Mouse (Mus musculus) stomach, postnatal 0 days (tissue): ENCODE results near the gene Pyroxd2. TPM values are rescaled to one million over a fixed set of nuclear protein-coding genes. Genes with fewer than 3 reads are reported as not detected.
"Not testable (repeated sequence)": the region's sequence is repeated elsewhere in the genome, so short reads cannot be mapped to it uniquely, and the experiment has no call there.

ENCODE experiments used
- ATAC-seq: fragments of 200-750 bp; cut with Nextera tagmentation; 2 replicates; pipeline ENCODE4 v1.8.0; 2017; ENCODE audit not compliant: low FRiP score, low TSS enrichment
- DNase-seq: peaks from one replicate; pipeline ENCODE4 v3.0.0-alpha.2; 2016; ENCODE audit warnings: low spot score
- H3K27ac ChIP-seq: fragments of 300-500 bp; sonication (generic); replicated peaks from 2 replicates; pipeline ENCODE4 v1.5.1; 2014; ENCODE audit warnings: mild to moderate bottlenecking, control low read depth
- H3K27me3 ChIP-seq: fragments of 300-500 bp; sonication (generic); 2 replicates; pipeline ENCODE4 v1.6.1; 2014; ENCODE audit warnings: low read length; ENCODE audit not compliant: control insufficient read depth, insufficient read depth
- H3K36me3 ChIP-seq: fragments of 300-500 bp; sonication (generic); 2 replicates; pipeline ENCODE4 v1.6.1; 2014; ENCODE audit warnings: low read length, mixed read lengths; ENCODE audit not compliant: control insufficient read depth, insufficient read depth
- H3K4me1 ChIP-seq: fragments of 300-500 bp; sonication (generic); replicated peaks from 2 replicates; pipeline ENCODE4 v1.6.1; 2014; ENCODE audit warnings: antibody characterized with exemption; ENCODE audit not compliant: control insufficient read depth, insufficient read depth
- H3K4me2 ChIP-seq: fragments of 300-500 bp; sonication (generic); replicated peaks from 2 replicates; pipeline ENCODE4 v1.6.1; 2014; ENCODE audit warnings: low read depth, mild to moderate bottlenecking, control low read depth, moderate library complexity
- H3K4me3 ChIP-seq: fragments of 300-500 bp; sonication (generic); 2 replicates; pipeline ENCODE4 v1.5.1; 2014; ENCODE audit warnings: low read depth, low read length, control low read depth
- H3K9ac ChIP-seq: fragments of 300-500 bp; sonication (generic); 2 replicates; pipeline ENCODE4 v1.6.1; 2014; ENCODE audit warnings: mild to moderate bottlenecking, low read length, control low read depth, mixed read lengths
- H3K9me3 ChIP-seq: fragments of 300-500 bp; sonication (generic); 2 replicates; pipeline ENCODE4 v1.6.1; 2016; ENCODE audit warnings: low read length; ENCODE audit not compliant: control insufficient read depth
- CTCF ChIP-seq: IDR thresholded peaks from 2 replicates; pipeline ENCODE4 v1.5.1; 2016; ENCODE audit warnings: antibody characterized with exemption, low read depth, mild to moderate bottlenecking, moderate library complexity
- EP300 ChIP-seq: optimal IDR thresholded peaks from 2 replicates; pipeline ENCODE3; 2016; ENCODE audit warnings: antibody characterized with exemption
- WGBS: fragments of 180-500 bp; shearing (Covaris S2); extraction: QIAGEN DNeasy Blood & Tissue Kit; methylation state at CpG from one replicate; pipeline ENCODE4 v1.1.7; 2014; 5-methylcytosine and 5-hydroxymethylcytosine counted together
- polyA plus RNA-seq: library from polyadenylated mRNA; unstranded; fragments of >200 nt; fragmentation: Nextera tagmentation; extraction: Ambion mirVana; gene quantifications from 2 replicates; pipeline ENCODE4 v1.2.1, GENCODE M21; 2015

Gene Pyroxd2
- polyA plus RNA-seq, 1 experiment from 2014 or later: 1.8 TPM

DNA sequence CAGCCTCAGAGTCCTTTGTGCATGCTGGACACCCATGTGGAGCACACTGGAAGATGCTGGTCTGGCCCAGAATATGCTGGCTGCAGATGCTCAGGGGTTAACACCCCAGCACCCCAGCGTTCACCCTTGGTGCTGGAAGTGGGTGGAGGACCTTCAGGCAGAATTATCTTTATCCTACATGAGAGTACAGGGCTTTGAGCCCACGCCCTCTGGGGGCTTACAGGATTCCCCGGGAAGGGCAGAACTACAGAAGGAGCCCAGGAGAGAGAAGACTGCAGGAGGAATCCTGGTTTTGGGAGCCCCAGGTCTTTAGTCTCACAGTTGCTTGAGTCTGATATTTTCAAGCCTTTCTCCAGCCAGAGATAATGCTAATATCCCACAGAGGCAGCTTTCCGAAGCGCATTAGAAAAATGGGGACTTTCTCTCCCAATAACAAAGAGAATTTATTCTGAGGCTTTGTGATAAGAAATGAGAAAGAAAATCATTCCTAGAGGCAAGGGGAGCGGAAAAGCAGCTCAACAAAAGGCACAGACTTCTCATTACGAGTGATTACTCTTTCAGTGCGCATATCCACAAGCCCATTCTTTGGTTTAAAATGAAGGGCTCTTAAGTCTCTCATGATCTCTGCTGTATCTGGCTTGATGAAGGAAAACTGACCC lies 33.1 kb upstream of the Pyroxd2 start:
- Histone ChIP-seq H3K36me3 (no peaks in the 10 kb centered on the region), H3K4me1 (no peaks in the 10 kb centered on the region), H3K9me3 (no peaks in the 10 kb centered on the region), H3K4me2 (no peak overlapping the region), H3K4me3 (no peak overlapping the region), H3K27me3 (no peaks in the 10 kb centered on the region), H3K9ac (no peak overlapping the region), H3K27ac (no peak overlapping the region)
- WGBS: 48% methylated on average over 8 of the region's 8 CpGs
- no peak for TF ChIP-seq CTCF
- no peak for TF ChIP-seq EP300
- DNase-seq (no peak), ATAC-seq (no peak)

DNA sequence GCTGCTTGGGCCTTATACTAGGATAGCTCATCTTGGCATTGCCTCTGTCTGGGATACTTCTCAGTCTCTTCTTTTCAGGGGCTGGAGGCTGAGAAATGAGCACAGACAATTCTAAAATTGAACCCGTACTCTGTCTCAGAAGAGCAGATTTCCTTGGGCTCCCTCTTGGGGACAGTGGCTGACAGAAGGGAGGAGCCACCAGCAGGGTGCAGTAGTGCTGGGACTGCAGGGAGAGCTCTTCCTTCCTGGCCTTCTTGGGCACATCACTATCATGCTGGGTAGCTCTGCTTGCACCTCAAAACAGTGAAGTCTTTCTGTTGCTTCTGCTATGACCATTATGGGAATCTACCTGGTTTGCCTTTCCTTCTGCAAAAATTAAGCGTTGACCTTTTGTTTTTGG lies 32.6 kb upstream of the Pyroxd2 start:
- 52% methylated on average over 2 of the region's 2 CpGs for WGBS
- Histone ChIP-seq H3K4me3 (no peak overlapping the region), H3K9me3 (no peaks in the 10 kb centered on the region), H3K27me3 (no peaks in the 10 kb centered on the region), H3K4me1 (no peaks in the 10 kb centered on the region), H3K27ac (no peak overlapping the region), H3K36me3 (no peaks in the 10 kb centered on the region), H3K4me2 (no peak overlapping the region), H3K9ac (no peak overlapping the region)
- ATAC-seq: no peak
- TF ChIP-seq EP300: no peak
- TF ChIP-seq CTCF: peak; percentile 55
- no peak for DNase-seq

DNA sequence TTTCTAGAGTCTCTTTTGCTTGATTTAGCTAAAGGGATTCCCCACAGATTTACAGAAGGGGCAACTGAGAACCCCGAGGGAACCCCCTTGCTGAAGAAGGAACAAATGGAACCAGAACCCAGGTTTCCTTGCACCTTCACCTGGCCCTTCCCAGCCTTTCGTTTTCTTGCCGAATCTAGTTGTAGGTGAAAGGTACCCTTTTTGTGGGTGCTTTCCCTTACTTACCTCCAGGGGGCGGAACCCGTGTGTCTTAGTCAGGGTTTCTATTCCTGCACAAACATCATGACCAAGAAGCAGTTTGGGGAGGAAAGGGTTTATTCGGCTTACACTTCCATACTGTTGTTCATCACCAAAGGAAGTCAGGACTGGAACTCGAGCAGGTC lies 27.6 kb upstream of the Pyroxd2 start:
- H3K4me1 ChIP-seq, H3K36me3 ChIP-seq, ATAC-seq, DNase-seq, H3K9me3 ChIP-seq, H3K27me3 ChIP-seq: not testable (repeated sequence)
- 53% methylated on average over 7 of the region's 7 CpGs for whole genome bisulfite sequencing
- peak overlapping the region; percentile 67 for H3K4me2 ChIP-seq
- peak overlapping the region; percentile 82 for H3K27ac ChIP-seq
- H3K4me3 ChIP-seq: peak overlapping the region; percentile 67
- peak; percentile 25; the same call in 1 of the 2 replicates for TF ChIP-seq CTCF
- peak overlapping the region; percentile 76 for H3K9ac ChIP-seq

DNA sequence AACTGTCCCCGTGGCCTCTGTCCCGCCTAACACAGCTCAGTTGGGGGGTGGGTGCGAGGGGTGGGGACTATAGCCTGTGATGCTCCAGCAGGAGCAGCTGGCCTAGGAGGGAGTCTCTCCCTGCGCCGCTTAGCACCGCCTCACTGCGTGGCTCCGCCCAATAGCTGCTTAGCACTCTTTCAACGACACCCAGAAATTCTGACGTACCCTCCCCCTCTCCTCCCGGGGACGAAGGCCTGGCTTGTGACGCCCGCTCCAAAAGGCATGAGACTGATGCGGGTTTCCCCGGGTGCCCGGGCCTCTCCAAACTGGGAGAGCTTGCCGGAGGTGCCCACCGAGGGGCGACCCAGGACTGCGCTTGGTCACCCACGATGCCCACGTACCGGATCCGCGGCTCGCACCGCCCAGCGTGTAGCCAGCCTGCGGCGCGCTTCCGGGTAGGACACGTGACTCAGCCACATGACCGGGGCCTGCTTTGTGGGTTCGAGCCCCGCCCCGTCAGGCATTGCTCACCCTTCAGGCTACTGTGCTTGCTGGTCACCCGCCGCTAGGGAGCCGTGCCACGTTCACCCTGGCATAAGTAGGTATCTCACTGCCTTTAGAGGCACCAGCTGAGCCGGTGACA lies 27.1 kb upstream of the Pyroxd2 start, which contains the start of gene Hps1:
TSS of gene Hps1 (minus strand) at position 448 of the 625 bp plus-strand sequence.
- ATAC-seq (peak; percentile 98), DNase-seq (peak; percentile 87)
- Histone ChIP-seq H3K36me3 (no peaks in the 10 kb centered on the region), H3K9me3 (no peaks in the 10 kb centered on the region), H3K4me2 (peak within 1 kb of the TSS; percentile 67), H3K27ac (peak within 1 kb of the TSS; percentile 82), H3K4me3 (peak within 1 kb of the TSS; percentile 67), H3K27me3 (no peaks in the 10 kb centered on the region), H3K9ac (peak within 1 kb of the TSS; percentile 76), H3K4me1 (no peaks in the 10 kb centered on the region)
- under 1% methylated on average over 43 of the region's 43 CpGs for WGBS
- TF ChIP-seq EP300 (peak; percentile 45), CTCF (no peak)

DNA sequence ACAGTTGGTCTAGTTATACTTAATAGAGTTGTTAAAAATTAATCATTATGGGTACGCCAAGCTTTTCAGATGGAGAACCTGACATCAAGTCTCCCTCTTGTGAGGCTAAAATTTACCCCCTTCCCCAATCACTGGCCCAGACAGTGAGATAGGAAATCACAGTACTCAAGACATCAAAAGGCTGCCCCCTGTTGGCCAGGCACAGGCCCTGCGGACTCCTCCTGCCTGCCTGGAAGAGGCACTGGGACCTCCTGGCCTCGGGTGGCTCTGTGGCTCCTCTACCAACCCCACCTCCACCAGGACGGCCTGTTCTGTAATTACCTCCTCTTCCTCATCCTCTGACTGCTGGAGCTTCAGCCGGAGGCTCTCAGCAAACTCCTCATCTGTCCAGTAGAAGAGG lies 25.2 kb upstream of the Pyroxd2 start:
- no peak for ATAC-seq

DNA sequence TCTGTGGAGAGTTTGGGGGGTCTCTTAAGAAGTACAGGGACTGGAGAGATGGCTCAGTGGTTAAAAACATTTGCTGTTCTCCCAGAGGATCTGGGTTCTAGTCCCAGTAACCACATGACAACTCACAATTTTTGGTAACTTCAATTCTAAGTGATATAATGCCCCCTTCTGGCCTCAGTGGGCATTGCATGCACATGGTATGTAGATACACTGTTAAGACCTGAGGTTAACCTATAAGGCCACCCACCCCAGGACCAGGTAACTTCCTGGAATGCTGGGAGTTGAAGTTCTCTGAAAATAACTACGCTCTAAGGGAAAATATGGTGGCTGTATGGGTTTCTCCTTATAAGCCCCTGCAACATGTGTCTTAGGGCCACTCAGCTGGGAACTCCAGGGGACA lies 24.2 kb upstream of the Pyroxd2 start:
- no peak overlapping the region for H3K9ac ChIP-seq
- no peak for ATAC-seq
- 100% methylated on average over 1 of the region's 1 CpGs for WGBS
- H3K4me3 ChIP-seq: no peak overlapping the region
- TF ChIP-seq EP300 (no peak), CTCF (peak; percentile 65)
- H3K9me3 ChIP-seq: no peaks in the 10 kb centered on the region
- H3K4me2 ChIP-seq: no peak overlapping the region
- no peaks in the 10 kb centered on the region for H3K27me3 ChIP-seq
- H3K4me1 ChIP-seq: no peaks in the 10 kb centered on the region
- no peak overlapping the region for H3K27ac ChIP-seq
- DNase-seq: no peak
- H3K36me3 ChIP-seq: no peaks in the 10 kb centered on the region

More for the DNA sequence above, 25.2 kb upstream of the Pyroxd2 start:
- H3K4me2 ChIP-seq: no peak overlapping the region
- no peak for DNase-seq
- no peaks in the 10 kb centered on the region for H3K36me3 ChIP-seq
- H3K4me3 ChIP-seq: no peak overlapping the region
- 84% methylated on average over 5 of the region's 5 CpGs for WGBS
- TF ChIP-seq CTCF (peak; percentile 48), EP300 (no peak)
- H3K9me3 ChIP-seq: no peaks in the 10 kb centered on the region
- H3K27ac ChIP-seq: no peak overlapping the region
- H3K27me3 ChIP-seq: no peaks in the 10 kb centered on the region
- H3K9ac ChIP-seq: no peak overlapping the region
- H3K4me1 ChIP-seq: no peaks in the 10 kb centered on the region
